Mouse (Mus musculus): ENCODE results near the gene Dock2. TPM values are rescaled to one million over a fixed set of nuclear protein-coding genes. Genes with fewer than 3 reads are reported as not detected.

The Dock2 gene
- polyA plus RNA-seq, 1 experiment from 2014 or later, result 0.54 TPM

- WGBS, result 90% methylated on average over 5 of the region's 5 CpGs
- Histone ChIP-seq H3K4me1 (replicated peaks) (no peaks in the 10 kb centered on the region), H3K4me3 (no peak overlapping the region), H3K36me3 (no peaks in the 10 kb centered on the region), H3K9ac (no peak overlapping the region), H3K9me3 (no peaks in the 10 kb centered on the region), H3K27me3 (no peaks in the 10 kb centered on the region), H3K27ac (replicated peaks) (no peak overlapping the region), H3K4me2 (no peak overlapping the region)
- no peak for ATAC-seq (ENCODE audit: low FRiP score, low read depth)
These were observed 21.0 kb downstream of the Dock2 start for GRCm38 (mm10) chr11:34762570-34763127.

GRCm38 (mm10) chr11:34762125-34762524 is 21.6 kb downstream of the Dock2 start:
- Histone ChIP-seq H3K9ac (no peak overlapping the region), H3K4me1 (replicated peaks) (no peaks in the 10 kb centered on the region), H3K36me3 (no peaks in the 10 kb centered on the region), H3K27me3 (no peaks in the 10 kb centered on the region), H3K4me2 (no peak overlapping the region), H3K9me3 (no peaks in the 10 kb centered on the region), H3K4me3 (no peak overlapping the region), H3K27ac (replicated peaks) (no peak overlapping the region)
- WGBS, result 93% methylated on average over 6 of the region's 6 CpGs
- ATAC-seq (ENCODE audit: low FRiP score, low read depth), result no peak

- Histone ChIP-seq H3K4me2 (no peak overlapping the region), H3K9me3 (no peaks in the 10 kb centered on the region), H3K9ac (no peak overlapping the region), H3K27me3 (no peaks in the 10 kb centered on the region), H3K4me3 (no peak overlapping the region), H3K27ac (replicated peaks) (no peak overlapping the region), H3K36me3 (no peaks in the 10 kb centered on the region), H3K4me1 (replicated peaks) (no peaks in the 10 kb centered on the region)
- ATAC-seq (ENCODE audit: low FRiP score, low read depth), result no peak
- 89% methylated on average over 4 of the region's 4 CpGs for WGBS
These were observed 24.1 kb downstream of the Dock2 start for GRCm38 (mm10) chr11:34759582-34759981.

GRCm38 (mm10) chr11:34741081-34741480 is 42.6 kb downstream of the Dock2 start:
- H3K36me3 ChIP-seq, result no peaks in the 10 kb centered on the region
- no peak overlapping the region for H3K27ac ChIP-seq (replicated peaks)
- no peak overlapping the region for H3K4me2 ChIP-seq
- no peak for ATAC-seq (ENCODE audit: low FRiP score, low read depth)
- H3K9me3 ChIP-seq, result no peaks in the 10 kb centered on the region
- no peak overlapping the region for H3K4me3 ChIP-seq
- no peaks in the 10 kb centered on the region for H3K27me3 ChIP-seq
- no peaks in the 10 kb centered on the region for H3K4me1 ChIP-seq (replicated peaks)
- WGBS, result 79% methylated on average over 1 of the region's 1 CpGs
- no peak overlapping the region for H3K9ac ChIP-seq

GRCm38 (mm10) chr11:34739816-34740215 is 43.9 kb downstream of the Dock2 start:
- H3K27ac ChIP-seq (replicated peaks), result no peak overlapping the region
- WGBS, result 82% methylated on average over 3 of the region's 3 CpGs
- no peak overlapping the region for H3K4me2 ChIP-seq

GRCm38 (mm10) chr11:34738945-34739344 is 44.7 kb downstream of the Dock2 start:
- WGBS, result 17% methylated on average over 1 of the region's 1 CpGs

More at GRCm38 (mm10) chr11:34739816-34740215, 43.9 kb downstream of the Dock2 start:
- Histone ChIP-seq H3K9me3 (no peaks in the 10 kb centered on the region), H3K27me3 (no peaks in the 10 kb centered on the region), H3K4me1 (replicated peaks) (no peaks in the 10 kb centered on the region), H3K9ac (no peak overlapping the region), H3K4me3 (no peak overlapping the region), H3K36me3 (no peaks in the 10 kb centered on the region)
- no peak for ATAC-seq (ENCODE audit: low FRiP score, low read depth)

GRCm38 (mm10) chr11:34737193-34737592 is 46.5 kb downstream of the Dock2 start:
- Histone ChIP-seq H3K9me3 (no peaks in the 10 kb centered on the region), H3K9ac (no peak overlapping the region), H3K27ac (replicated peaks) (no peak overlapping the region), H3K4me2 (no peak overlapping the region), H3K27me3 (no peaks in the 10 kb centered on the region), H3K4me3 (no peak overlapping the region), H3K4me1 (replicated peaks) (no peaks in the 10 kb centered on the region), H3K36me3 (no peaks in the 10 kb centered on the region)
- WGBS, result 93% methylated on average over 4 of the region's 4 CpGs
- ATAC-seq (ENCODE audit: low FRiP score, low read depth), result no peak

More at GRCm38 (mm10) chr11:34738945-34739344, 44.7 kb downstream of the Dock2 start:
- H3K36me3 ChIP-seq, result no peaks in the 10 kb centered on the region
- H3K27me3 ChIP-seq, result no peaks in the 10 kb centered on the region
- no peak overlapping the region for H3K9ac ChIP-seq
- H3K9me3 ChIP-seq, result no peaks in the 10 kb centered on the region
- no peaks in the 10 kb centered on the region for H3K4me1 ChIP-seq (replicated peaks)
- H3K4me3 ChIP-seq, result no peak overlapping the region
- H3K4me2 ChIP-seq, result no peak overlapping the region
- no peak for ATAC-seq (ENCODE audit: low FRiP score, low read depth)
- no peak overlapping the region for H3K27ac ChIP-seq (replicated peaks)

- H3K27ac ChIP-seq (replicated peaks), result no peak overlapping the region
- ATAC-seq (ENCODE audit: low FRiP score, low read depth), result no peak
- no peak overlapping the region for H3K4me2 ChIP-seq
- no peak overlapping the region for H3K9ac ChIP-seq
- no peaks in the 10 kb centered on the region for H3K27me3 ChIP-seq
- 48% methylated on average over 3 of the region's 3 CpGs for WGBS
- H3K4me1 ChIP-seq (replicated peaks), result no peaks in the 10 kb centered on the region
- no peaks in the 10 kb centered on the region for H3K36me3 ChIP-seq
- no peaks in the 10 kb centered on the region for H3K9me3 ChIP-seq
- no peak overlapping the region for H3K4me3 ChIP-seq
These were observed 49.7 kb downstream of the Dock2 start for GRCm38 (mm10) chr11:34734033-34734432.

GRCm38 (mm10) chr11:34727467-34727866 is 56.2 kb downstream of the Dock2 start:
- H3K27ac ChIP-seq (replicated peaks), result no peak overlapping the region
- no peak overlapping the region for H3K9ac ChIP-seq
- no peaks in the 10 kb centered on the region for H3K27me3 ChIP-seq
- no peaks in the 10 kb centered on the region for H3K36me3 ChIP-seq
- WGBS, result 84% methylated on average over 3 of the region's 3 CpGs
- H3K4me3 ChIP-seq, result no peak overlapping the region
- H3K4me2 ChIP-seq, result no peak overlapping the region
- H3K4me1 ChIP-seq (replicated peaks), result no peaks in the 10 kb centered on the region
- no peaks in the 10 kb centered on the region for H3K9me3 ChIP-seq
- ATAC-seq (ENCODE audit: low FRiP score, low read depth), result no peak

- Histone ChIP-seq H3K27me3 (no peaks in the 10 kb centered on the region), H3K27ac (replicated peaks) (no peak overlapping the region), H3K9ac (no peak overlapping the region), H3K9me3 (no peaks in the 10 kb centered on the region), H3K4me3 (no peak overlapping the region), H3K4me1 (replicated peaks) (no peaks in the 10 kb centered on the region), H3K36me3 (no peaks in the 10 kb centered on the region), H3K4me2 (no peak overlapping the region)
- WGBS, result 88% methylated on average over 9 of the region's 9 CpGs
- ATAC-seq (ENCODE audit: low FRiP score, low read depth), result no peak
These were observed 56.9 kb downstream of the Dock2 start for GRCm38 (mm10) chr11:34726699-34727347.

- Histone ChIP-seq H3K4me1 (replicated peaks) (no peaks in the 10 kb centered on the region), H3K9ac (no peak overlapping the region), H3K36me3 (no peaks in the 10 kb centered on the region), H3K27me3 (no peaks in the 10 kb centered on the region), H3K9me3 (no peaks in the 10 kb centered on the region), H3K4me3 (no peak overlapping the region), H3K27ac (replicated peaks) (no peak overlapping the region), H3K4me2 (no peak overlapping the region)
- WGBS, result 53% methylated on average over 5 of the region's 5 CpGs
- no peak for ATAC-seq (ENCODE audit: low FRiP score, low read depth)
These were observed 70.3 kb downstream of the Dock2 start for GRCm38 (mm10) chr11:34713360-34713759.

GRCm38 (mm10) chr11:34708278-34708677 is 75.4 kb downstream of the Dock2 start:
- Histone ChIP-seq H3K9me3 (no peaks in the 10 kb centered on the region), H3K27ac (replicated peaks) (no peak overlapping the region), H3K4me3 (no peak overlapping the region), H3K27me3 (no peaks in the 10 kb centered on the region), H3K4me1 (replicated peaks) (no peaks in the 10 kb centered on the region), H3K4me2 (no peak overlapping the region), H3K9ac (no peak overlapping the region), H3K36me3 (no peaks in the 10 kb centered on the region)
- no peak for ATAC-seq (ENCODE audit: low FRiP score, low read depth)
- WGBS, result 84% methylated on average over 11 of the region's 11 CpGs

GRCm38 (mm10) chr11:34707360-34707759 is 76.3 kb downstream of the Dock2 start:
- H3K9ac ChIP-seq, result no peak overlapping the region
- ATAC-seq (ENCODE audit: low FRiP score, low read depth), result no peak
- H3K36me3 ChIP-seq, result no peaks in the 10 kb centered on the region
- no peak overlapping the region for H3K4me2 ChIP-seq
- no peaks in the 10 kb centered on the region for H3K27me3 ChIP-seq
- H3K4me3 ChIP-seq, result no peak overlapping the region
- 91% methylated on average over 5 of the region's 5 CpGs for WGBS
- H3K9me3 ChIP-seq, result no peaks in the 10 kb centered on the region
- H3K27ac ChIP-seq (replicated peaks), result no peak overlapping the region
- no peaks in the 10 kb centered on the region for H3K4me1 ChIP-seq (replicated peaks)
